Mouse (Mus musculus): ENCODE data around the gene Ube2m.

- TF ChIP-seq CTCF (IDR thresholded peaks at IDR 0.05; ENCODE audit: low read depth) (no peak), EP300 (IDR thresholded peaks at IDR 0.05; ENCODE audit: low read depth) (no peak)
Observed at GRCm38 (mm10) chr7:13034148-13034977, 3.7 kb downstream of the Ube2m start, which contains the start of gene Chmp2a.
